Mouse (Mus musculus) thymus, postnatal 4 days (tissue): ENCODE data around the gene Slc2a10.
"Not testable (repeated sequence)": the region's sequence is repeated elsewhere in the genome, so short reads cannot be mapped to it uniquely, and the experiment has no call there.

Experiments
- DNase-seq: peaks from one replicate; pipeline ENCODE4 v3.0.0; 2021

Gene Slc2a10

DNA sequence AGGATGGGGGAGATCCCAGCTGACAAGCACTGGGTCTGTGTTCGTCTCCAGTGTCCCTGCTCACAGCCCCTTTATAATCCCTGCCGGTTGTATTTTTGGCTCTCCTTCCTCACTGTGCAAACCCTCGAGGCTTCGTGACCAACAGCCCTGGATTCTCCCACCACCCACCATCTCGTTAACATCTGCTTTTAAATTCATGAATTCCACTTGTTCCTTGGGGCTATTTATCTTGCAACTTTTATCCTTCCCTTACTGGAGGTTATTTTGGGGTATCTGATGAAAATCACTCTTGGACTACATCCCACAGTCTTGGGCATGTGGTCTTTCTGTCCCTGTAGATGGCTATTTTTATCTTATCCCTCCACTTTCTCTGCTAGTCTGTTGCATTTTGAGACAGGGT, 6.9 kb downstream of the Slc2a10 start:
- no peak for DNase-seq

- DNase-seq, result not testable (repeated sequence)
Observed at GRCm38 (mm10) chr2:165510914-165511458, 7.4 kb downstream of the Slc2a10 start.

DNA sequence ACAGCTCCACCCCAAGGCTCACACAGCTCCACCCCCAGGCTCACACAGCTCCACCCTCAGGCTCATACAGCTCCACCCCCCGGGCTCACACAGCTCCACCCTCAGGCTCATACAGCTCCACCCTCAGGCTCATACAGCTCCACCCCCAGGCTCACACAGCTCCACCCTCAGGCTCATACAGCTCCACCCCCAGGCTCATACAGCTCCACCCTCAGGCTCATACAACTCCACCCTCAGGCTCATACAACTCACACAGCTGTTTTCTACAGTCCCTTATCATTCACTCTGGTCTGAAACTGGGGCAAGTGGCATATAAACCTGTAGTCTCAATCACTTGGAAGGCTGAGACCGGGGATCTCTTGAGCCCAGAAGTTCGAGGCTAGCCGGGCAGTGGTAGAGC, 7.9 kb downstream of the Slc2a10 start:
- DNase-seq, result not testable (repeated sequence)

- no peak for DNase-seq
Observed at GRCm38 (mm10) chr2:165512426-165512825, 8.8 kb downstream of the Slc2a10 start.

GRCm38 (mm10) chr2:165512870-165513600, 9.4 kb downstream of the Slc2a10 start:
- no peak for DNase-seq

DNA sequence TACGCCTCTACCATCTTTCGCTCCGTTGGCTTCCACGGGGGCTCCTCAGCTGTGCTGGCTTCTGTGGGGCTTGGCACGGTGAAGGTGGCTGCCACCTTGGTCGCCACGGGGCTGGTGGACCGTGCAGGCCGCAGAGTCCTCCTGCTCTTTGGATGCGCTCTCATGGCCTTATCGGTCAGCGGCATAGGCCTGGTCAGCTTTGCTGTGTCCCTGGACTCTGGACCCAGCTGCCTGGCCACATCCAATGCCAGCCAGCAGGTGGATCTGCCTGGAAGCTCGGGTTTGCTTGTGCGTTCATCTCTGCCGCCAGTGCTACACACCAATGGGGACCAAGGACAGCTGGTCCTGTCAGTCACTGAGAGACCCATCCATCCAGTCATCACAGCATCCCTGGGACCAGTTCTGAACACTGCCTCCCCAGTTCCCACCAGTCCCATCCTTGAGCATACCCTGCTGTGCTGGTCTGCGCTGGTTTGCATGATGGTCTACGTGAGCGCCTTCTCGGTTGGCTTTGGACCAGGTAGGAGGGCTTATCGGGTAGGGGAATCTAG, 11.7 kb downstream of the Slc2a10 start:
- no peak for DNase-seq

GRCm38 (mm10) chr2:165525609-165526008, 22.0 kb downstream of the Slc2a10 start:
- DNase-seq, result peak; percentile 37

DNA sequence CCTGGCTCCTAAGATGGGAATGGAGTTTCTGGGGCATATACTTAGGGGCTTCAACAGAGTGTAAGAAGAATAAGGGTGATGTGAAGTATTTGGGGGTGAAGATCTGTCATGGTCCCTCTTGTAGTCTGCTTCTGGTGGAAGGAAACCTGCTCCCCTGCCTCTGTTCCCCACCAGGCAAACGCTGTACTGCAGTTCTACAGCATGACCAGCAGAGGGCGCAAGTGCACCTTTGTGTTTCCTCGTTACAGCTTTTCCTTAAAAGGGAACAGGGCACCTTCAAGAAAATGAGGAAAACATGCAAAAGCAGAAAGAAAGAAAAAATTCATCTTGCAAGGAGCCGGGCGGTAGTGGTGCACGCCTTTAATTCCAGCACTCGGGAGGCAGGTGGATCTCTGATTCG, 25.5 kb downstream of the Slc2a10 start:
- DNase-seq, result peak; percentile 79

DNA sequence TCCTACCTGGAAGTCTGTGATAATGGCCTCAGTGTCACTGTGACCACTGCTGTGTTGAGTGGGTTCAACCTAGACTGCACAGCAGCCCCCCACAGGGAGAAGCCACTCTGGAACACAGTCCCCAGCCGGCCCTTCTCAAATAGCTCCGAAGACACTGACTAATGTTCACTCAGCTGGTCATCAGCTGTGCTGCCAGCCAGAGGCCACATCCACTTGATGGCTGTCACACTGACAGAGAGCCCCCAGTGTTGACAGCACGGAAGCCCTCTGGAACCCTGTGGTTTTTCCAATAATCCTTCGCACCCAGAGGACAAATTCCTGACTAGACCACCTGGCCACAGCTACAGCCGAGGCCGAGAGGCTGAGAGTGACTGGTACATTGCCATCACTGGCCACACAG, 30.2 kb downstream of the Slc2a10 start:
- no peak for DNase-seq

DNA sequence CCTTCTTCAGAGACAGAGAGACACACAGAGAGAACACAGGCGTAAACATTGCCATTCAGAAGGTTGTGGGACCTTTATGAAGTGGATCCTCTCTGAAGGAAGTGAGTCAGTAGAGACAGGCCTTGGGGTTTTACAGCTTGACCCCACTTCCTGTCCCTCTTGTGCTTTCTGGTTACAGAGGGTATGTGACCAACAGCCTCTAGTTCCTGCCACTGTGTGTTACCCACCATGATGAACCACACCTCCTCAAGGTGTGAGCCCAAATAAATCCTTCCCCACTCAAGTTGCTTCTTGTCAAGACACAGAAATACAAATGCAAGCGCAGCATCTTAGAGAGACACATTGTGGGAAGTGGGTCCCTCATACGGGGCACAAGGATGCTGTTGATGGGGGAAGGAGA, 37.4 kb downstream of the Slc2a10 start:
- no peak for DNase-seq

DNA sequence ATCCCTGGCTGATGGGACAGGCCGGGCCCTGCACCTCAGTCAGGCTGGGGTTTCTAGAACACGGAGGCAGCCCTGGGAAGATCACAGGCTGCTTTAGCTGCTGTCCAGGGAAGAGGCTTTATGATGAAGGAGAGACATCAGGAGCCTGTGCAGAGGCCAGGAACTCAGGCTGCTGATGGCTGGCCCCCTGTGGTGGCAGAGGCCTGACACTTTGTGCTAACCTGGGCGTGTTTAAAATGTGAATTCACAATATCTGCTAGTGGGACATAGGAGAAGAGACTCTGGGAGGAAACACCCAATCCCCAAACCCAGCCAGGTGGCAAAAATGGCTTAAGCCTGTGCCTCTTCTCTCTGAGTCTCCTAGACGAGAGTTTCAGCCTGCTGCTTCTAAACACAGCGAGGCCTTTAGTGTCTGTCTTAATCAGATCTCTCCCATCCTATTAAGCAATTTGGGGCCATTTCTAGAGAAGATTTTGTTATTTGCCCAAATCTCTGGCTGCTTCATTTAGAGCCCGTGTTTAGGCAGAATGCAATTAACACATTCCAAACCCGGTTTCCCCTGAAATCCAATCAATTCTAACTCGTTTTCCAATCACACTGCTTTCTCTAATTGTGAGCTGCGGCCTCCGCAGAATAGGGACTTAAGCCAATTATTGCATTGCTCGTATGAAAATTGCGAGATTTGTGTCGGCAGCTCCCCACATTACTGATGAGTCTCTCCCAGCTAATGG, 39.5 kb downstream of the Slc2a10 start:
- no peak for DNase-seq

DNA sequence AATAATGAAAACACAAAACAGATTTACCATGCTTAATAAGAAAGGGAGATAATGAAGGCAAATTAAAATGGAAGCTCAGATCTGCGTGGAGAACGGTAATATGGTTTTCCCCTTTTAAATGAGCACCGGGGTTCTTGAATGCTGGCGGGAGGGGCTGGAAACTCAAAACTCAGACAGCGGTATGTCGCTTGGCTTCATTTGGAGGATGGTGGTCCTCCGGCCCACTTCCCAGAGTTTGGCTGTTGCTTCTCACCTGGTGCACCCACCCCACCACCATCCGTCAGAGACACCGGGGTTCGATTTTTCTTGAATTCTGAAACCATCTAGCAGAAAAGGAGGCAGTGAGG, 40.1 kb downstream of the Slc2a10 start:
- DNase-seq, result no peak

- no peak for DNase-seq
Observed at GRCm38 (mm10) chr2:165545687-165546086, 42.1 kb downstream of the Slc2a10 start.

DNA sequence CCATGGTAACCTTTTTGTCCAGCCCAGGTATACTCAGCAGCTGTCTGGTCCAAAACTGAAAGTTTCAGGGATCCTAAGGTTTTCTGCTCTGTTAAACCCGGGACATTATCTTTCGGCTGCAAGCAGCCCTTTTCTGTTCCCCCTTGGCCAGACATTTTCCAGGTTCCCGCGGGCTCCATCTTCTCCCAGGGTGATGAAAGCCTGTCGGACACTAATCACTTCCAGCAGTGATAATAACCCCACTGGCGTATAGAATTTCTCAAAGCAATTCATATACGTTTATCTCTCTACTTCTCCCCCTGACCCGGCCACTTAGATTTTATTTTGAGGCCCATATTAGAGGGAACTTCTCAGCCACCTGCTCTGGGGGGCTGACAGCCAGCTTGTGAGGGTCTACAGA, 42.8 kb downstream of the Slc2a10 start:
- no peak for DNase-seq

GRCm38 (mm10) chr2:165547410-165547809, 43.8 kb downstream of the Slc2a10 start:
- peak; percentile 59 for DNase-seq

DNA sequence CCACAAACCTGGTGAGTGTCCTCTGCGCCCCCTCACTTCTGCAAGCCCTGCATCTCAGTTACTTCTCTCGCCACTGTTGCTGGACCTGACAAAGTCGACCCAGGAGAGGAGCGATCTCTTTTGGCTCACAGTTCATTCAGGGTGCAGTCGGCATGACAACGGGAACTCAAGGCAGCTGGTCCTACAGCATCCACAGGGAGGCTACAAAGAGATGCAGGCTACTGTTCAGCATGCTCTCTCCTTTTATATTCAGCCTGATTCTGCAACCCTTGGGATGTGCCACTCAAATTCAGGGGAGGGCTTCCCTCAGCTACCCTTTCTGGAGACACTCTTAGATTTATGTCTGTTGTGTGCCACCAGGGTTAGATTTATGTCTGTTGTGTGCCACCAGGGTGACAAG, 45.0 kb downstream of the Slc2a10 start:
- no peak for DNase-seq

- peak; percentile 49 for DNase-seq
Observed at GRCm38 (mm10) chr2:165550410-165550809, 46.8 kb downstream of the Slc2a10 start.

- DNase-seq, result no peak
Observed at GRCm38 (mm10) chr2:165554066-165554465, 50.5 kb downstream of the Slc2a10 start.

DNA sequence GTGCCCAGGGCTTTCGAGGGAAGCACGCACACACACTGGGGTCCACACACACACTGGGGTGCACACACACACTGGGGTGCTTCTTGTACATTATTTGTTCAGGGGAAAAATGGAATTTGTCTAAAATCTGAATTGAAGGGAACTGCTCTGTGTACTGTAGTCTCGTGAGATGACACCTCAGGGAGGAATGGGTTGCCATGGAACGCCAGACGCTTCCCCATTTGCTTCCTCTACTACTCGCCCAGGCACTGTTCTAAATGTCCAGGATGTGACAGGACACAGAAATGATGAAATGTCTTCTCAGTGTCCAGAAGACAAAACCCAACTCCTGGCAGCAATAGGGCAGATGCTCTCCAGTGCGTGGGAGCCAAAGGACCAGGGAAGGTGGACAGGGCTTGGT, 53.7 kb downstream of the Slc2a10 start:
- no peak for DNase-seq

GRCm38 (mm10) chr2:165558916-165559315, 55.3 kb downstream of the Slc2a10 start:
- DNase-seq, result no peak

DNA sequence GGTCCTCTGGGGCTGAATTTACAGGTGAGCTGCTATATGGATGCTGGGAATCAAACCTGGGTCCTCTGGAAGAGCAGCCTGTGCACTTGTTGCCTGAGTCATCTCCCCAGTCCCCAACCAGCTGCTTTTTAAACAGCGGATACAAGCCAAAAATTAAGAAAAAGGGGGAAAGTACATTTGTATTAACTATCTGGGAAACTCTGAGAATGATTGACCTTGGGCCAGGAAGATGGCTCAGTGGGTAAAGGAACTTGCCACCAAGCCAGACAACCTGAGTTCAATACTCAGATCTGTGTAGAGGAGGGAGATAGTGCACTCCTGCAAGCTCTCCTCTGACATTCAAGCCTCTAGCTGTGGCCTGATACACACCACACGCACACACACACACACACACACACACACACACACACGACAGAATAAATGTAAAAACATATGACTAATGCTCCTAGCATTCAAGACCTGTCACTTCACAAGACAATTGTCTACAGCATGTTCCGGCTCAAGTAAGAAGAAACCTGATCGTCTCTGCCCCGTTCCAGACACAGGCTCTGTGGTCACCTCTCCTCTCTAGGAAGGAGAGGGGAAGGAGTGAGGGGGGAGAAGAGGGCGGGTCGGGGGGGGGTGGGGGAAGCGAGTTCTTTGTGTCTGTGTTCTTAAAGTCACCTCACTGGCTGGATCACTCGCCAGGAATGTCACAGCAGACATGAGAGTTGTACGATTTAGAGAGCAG, 56.1 kb downstream of the Slc2a10 start:
- no peak for DNase-seq

DNA sequence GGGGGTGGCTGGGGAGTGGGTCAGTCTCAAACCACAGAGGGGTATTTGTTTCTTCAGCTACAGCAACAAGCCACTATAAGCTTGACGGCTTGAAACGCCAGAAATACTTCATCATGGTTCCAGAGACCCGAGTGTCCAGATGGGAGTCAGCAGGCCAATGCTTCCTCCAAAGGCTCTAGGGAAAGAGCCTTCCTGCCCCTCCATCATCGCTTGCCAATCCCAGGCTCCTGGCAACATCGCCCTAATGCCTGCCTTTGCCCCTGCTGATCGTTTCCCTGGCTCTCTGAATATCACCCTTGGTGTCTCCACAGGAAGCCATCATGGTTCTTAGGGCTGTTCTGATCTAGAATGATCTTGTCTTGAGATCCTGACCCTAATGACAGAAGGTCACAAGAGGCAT, 58.3 kb downstream of the Slc2a10 start:
- no peak for DNase-seq
